Mouse (Mus musculus) testis, adult 2 months (tissue): Measurements from ENCODE around the gene Defa30.
A peak's percentile ranks its signal among the peaks of the same experiment; 100 is the strongest.

Source experiments
- CTCF ChIP-seq: fragments of 200-500 bp; IDR thresholded peaks from 2 replicates; pipeline ENCODE4 v1.5.1; 2012; ENCODE audit warnings: low read depth, mild to moderate bottlenecking, inconsistent platforms, low read length, moderate library complexity; ENCODE audit not compliant: control insufficient read depth, insufficient read depth, insufficient replicate concordance
- POLR2A ChIP-seq: fragments of 200-500 bp; IDR thresholded peaks from 2 replicates; pipeline ENCODE4 v1.6.1; 2012; ENCODE audit warnings: low read depth, mild to moderate bottlenecking, inconsistent platforms, low read length, moderate library complexity; ENCODE audit not compliant: control insufficient read depth

DNA sequence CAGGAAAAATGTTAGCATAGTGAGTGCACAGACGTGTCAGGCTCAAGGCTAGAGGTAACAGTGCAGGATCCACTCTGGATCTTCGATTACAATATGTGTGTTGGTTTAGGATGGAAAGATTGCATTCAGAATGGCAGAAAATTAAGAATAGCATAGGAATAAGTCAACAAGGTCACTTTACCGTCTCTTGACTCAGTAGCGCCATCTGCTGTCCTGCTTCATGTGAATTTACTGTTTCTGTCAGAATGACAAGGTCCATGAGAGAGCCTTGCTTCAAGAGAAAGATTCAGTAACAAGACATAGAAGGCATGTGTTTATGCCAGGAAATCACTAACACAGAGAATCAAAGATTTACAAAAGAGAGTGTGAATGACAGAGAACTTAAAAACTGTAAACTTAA, 41.3 kb upstream of the Defa30 start:
- no peak for TF ChIP-seq POLR2A
- TF ChIP-seq CTCF, result peak; percentile 13; the same call in 1 of the 2 replicates
